Mouse (Mus musculus): ENCODE results near the gene Baiap2l1. TPM values are rescaled to one million over a fixed set of nuclear protein-coding genes. Genes with fewer than 3 reads are reported as not detected.

Baiap2l1 gene
- total RNA-seq, 4 experiments from 2014 or later = 0.61 to 1.3 (median 0.89) TPM

DNA sequence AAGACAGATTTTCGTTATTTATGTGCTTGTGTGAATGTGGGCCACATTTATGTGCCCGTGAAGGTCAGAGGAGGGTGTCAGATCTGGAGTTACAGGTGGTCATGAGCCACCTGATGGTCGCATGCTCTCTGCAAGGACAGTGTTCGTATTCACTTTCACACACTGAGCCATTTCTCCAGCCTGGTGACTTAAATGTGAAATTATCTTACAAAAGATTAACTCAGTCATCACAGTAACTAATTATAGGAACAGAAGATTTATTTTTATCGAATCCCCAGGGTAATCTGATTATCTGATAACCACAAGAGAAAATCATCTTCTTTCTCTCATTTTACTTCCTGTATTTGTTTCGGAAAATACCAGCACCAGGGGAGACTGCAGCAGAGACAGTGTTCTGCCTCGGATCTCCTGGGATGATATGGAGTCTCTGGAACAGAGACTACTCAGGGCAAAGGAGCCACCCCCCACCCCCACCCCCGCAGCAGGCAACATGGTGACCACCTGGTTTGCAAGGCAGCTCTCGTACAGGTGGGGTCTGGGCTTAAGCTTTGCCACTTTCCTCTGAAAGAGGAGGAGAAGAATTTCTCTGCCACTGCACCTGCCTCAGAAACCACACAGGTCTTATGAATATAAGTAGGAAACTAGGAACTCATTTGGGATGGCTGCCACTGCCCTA is 71.2 kb downstream of the Baiap2l1 start:
- no peak for DNase-seq (ENCODE audit: low spot score in 2 of 2)

DNA sequence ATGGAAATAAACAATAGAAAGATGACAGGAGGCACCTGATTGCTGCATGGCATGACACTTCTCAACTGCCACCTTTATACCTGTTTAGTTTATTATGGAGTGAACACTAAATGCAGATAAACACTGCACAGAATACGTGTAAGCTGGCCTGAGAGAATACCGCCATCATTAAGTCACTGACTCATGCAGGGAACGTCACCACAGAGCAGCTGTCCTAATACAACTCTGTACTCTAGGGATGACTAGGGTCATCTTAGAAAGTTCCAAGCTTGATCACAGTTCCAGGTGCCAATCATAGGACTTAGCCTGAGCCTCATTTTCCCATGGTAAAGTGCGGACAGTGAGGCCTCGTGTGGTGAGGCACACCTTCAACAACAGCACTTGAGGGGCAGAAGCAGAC is 73.3 kb downstream of the Baiap2l1 start:
- no peak for DNase-seq (ENCODE audit: low spot score in 2 of 2)

DNA sequence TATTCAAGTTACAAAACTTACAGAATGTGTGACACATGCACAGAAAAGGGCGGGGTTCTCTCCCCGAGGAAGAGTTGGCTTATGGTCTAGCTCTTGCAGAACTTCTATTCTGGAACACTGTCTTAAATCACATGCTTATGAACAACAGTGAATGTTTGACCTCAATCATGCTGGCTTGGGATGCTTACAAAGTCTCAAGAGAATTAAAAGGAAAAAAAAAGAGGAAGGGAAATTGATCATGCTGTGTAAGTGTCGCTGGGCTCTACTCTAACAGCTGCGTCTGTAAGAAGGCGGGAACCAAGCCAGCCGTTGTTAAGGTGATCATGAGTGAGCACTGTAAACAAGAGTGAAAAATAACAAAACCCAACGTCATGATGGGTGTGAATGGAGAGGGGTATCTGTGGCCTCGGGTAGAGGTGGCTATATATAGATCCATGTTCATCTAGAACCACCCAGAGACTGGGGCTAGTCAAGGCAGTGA is 74.3 kb downstream of the Baiap2l1 start:
- DNase-seq (ENCODE audit: low spot score in 2 of 2) = no peak

DNA sequence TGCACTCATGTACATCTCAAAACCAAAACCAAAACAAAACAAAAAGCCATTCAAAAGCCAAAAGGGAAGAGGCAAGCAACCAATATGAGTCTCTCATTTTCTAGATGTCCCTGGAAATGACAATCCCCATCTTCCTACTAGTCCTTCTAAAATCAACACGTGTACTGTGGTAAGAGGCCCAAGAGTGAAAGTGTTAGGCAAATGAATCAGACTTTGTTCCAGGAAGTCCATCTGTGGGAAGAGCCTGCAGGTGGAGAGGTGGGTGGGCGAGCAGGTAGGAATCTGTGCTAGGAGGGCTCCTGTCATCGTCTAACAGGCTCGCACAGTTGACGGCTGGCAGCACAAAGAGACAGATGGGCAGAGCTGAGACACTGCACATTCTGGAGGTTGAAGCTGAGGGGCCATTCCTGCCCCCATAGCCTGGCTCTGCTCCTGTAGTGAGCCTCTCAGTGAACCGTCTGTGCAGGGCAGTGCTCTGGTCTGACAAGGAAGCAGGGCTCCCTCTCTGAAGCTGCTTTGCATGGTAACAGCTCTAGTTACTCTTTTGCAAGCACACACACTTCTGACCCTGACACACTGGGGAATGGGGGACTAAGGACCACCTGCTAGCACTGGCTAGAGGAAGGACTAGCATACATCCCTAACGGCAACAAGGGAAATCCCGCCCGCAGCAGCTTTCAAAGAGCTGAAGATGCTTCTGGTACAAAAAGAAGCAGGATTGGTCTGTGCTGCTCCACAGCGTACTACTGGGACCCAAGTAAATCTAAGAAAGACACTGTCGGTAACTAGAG is 75.2 kb downstream of the Baiap2l1 start:
- DNase-seq (ENCODE audit: low spot score in 2 of 2) = no peak

DNA sequence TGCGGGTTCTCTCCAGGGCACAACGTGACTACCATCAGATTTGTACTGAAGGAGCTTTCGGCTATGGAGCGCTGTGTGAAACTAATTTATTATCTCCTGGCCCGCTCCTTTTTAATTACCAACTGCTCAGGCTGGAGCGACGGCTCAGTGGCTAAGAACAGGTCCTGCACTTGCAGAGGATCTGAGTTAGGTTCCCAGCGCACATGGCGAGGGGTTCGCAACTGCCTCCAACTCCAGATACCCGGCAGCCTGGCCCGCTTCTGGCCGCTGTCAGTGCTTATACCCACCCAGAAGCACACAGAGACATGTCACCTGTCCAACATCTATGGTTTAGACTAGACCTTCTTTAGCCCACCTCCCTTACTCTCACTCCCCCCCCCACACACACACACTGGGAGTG is 78.0 kb downstream of the Baiap2l1 start:
- no peak for DNase-seq (ENCODE audit: low spot score in 2 of 2)

DNA sequence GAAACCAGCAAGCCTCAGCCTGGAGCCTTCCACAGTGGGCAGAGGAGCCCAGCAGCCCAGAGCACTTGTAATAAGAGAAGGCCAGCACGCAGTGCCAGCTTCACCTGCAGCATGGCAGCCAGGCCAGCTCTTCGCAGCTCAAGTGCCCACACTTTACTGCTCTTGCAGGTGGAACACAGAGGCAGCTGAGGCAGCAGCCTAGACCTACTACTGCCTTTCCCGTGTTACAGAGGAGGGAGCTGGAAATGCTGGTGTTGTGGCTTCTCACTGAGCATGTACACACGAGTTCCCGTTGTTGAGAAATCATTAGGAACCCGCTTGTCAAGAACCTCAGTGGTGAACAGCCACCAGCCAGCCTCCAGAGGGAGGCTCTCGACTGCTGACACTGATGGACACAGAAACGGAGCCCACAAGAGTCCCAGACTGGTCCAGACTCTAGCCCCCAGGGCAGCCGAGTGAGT is 78.8 kb downstream of the Baiap2l1 start:
- no peak for DNase-seq (ENCODE audit: low spot score in 2 of 2)

DNA sequence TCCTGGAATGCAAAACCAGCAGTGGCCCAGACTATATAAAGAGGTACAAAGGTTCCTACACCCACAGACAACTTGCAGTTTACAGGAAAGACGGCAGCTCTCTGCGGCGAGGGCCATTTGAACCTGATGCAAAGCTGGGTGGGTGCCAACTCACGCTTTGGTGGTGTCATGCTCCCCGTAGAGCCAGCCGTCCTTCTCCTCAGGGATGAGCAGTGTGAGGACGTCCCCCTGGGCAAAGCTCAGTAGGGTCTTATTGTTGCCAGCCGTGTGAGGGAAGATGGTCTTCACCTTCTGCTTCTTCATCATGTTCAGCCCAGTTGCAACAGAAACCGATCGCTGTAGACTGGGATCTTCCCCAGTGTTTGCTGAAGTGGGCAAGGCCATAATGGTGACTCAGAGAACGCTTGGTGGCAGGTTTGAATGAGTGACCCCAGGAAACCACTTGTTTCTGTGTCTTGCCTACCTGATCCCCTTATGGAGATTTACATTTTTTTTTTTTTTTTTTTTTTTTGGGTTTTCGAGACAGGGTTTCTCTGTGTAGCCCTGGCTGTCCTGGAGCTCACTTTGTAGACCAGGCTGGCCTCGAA is 79.4 kb downstream of the Baiap2l1 start:
- DNase-seq (ENCODE audit: low spot score in 2 of 2) = no peak

DNA sequence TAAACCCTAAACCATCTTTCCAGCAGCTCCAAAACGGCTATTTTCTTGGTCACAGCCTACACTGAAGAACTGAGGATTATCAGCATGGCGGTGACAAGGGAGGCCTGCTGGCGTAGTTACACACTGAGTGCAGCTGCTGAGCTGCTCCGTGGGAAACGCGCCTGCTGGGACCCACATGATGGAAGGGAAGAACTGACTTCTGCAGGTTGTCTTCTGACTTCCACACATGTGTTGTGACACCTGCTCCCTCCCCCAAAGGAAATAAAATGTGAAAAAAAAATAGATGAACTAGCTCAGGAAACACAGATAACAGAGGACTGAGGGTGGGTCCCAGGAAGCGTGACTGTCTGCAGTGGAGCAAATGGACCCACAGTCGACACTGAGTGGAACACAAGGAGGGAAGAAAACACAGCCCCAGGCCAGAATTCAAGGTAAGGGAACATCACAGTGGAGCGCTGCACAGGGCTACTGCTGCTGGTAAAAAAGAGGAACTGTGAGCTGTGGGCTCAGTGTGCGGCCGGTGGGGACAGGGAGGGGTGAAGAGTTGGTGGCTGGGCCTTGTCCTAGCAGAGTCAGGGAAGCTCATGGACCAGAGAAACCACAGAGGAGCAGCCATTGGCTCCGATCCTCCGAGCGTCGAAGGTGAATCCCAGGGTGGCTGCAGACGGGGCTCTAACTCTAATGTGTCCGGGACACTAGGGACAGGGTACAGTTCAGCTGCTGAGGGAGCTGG is 80.8 kb downstream of the Baiap2l1 start:
- DNase-seq (ENCODE audit: low spot score in 2 of 2) = no peak

DNA sequence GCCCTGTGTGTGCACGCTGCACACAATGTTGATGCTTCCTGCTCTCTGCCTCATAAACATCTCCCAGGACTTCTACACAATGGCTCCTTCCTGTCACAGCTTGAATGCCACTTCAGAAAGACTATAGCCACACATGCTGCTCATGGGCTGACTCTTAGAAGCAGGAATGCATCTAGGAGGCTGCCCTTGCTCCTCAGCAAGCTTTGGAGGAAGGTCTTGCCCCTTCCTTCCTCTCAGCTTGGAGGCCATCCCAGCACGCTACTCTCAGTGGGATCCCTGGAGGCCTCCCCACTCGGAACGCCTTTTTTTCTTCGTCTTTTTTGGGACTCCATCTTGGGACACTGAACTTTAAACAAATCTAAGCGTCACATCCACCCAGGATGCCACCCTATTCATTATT is 83.0 kb downstream of the Baiap2l1 start:
- DNase-seq (ENCODE audit: low spot score in 2 of 2) = no peak

DNA sequence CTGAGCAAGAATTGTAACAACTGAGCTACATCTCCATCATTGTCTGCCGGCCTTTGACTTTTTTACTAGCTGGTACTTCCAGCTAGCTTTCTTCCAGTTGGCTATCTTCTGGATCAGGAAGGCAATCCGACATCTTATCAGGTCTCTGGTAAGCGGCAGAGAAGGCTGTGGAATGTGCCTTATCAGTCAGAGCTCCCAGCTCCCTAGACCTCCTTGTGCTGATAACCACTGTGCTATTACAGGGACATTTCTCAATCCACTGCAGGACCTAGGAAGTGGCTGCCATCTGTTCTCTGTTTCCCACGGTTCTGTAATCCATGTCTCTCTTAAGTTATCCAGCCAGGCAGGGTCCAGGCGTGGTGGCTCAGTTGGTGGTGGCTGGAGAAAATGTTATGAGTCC is 86.1 kb downstream of the Baiap2l1 start:
- no peak for DNase-seq (ENCODE audit: low spot score in 2 of 2)

DNA sequence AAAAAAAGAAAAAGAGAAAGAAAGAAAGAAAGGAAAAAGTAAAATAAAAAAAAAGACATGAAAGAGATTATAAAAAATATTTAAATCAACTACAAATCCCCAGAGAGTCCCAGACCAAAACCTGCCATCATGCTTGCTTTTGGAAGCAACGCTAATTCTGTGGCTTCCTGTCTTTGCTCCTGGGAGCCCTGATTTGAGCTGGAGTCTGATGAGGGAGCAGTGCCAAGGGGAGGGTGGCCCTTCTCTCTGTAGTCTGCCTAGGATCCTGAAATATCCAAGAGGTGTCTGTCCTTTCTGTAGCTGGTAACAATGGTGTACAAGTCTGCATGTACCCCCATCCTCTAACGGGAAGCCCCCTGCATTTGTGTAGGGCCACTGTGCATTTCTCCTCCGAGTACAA is 86.8 kb downstream of the Baiap2l1 start:
- no peak for DNase-seq (ENCODE audit: low spot score in 2 of 2)

DNA sequence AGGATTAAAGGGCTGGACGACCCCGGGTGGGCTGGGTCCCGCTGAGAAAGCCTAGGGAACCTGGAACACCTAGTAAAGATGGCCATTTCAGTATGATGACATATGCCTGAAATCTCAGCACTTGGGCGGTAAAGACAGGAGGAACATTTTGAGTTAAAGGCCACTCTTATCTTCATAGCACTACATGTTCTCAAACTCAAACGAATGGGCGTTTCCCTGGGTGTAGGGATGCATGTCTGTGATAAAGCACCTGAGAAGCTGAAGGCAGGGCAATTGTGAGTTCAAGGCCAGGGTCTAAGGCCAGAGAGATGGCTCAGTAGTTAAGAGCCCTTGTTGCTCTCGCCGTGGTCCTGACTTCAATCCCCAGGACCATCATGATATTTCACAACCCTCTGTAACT is 87.5 kb downstream of the Baiap2l1 start:
- no peak for DNase-seq (ENCODE audit: low spot score in 2 of 2)

DNA sequence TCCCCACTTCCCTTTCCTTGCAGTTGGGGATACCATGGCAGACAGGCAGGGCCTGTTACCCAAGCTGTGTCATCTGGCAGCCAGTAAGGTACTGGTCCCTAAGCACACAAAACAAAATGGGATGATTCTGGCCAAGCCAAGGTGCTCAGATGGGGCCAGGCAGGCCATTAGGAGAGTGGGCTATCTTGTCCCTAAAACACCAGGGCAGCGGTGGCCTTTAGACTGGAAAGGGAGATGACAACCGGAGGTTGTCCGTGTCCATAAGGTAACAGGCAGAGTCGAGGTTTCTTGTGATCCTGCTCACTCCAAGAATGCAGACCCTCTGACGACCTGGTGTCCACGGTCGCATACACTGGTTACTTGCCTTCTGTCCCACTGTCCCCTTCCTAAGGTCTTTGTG is 88.0 kb downstream of the Baiap2l1 start:
- no peak for DNase-seq (ENCODE audit: low spot score in 2 of 2)

DNA sequence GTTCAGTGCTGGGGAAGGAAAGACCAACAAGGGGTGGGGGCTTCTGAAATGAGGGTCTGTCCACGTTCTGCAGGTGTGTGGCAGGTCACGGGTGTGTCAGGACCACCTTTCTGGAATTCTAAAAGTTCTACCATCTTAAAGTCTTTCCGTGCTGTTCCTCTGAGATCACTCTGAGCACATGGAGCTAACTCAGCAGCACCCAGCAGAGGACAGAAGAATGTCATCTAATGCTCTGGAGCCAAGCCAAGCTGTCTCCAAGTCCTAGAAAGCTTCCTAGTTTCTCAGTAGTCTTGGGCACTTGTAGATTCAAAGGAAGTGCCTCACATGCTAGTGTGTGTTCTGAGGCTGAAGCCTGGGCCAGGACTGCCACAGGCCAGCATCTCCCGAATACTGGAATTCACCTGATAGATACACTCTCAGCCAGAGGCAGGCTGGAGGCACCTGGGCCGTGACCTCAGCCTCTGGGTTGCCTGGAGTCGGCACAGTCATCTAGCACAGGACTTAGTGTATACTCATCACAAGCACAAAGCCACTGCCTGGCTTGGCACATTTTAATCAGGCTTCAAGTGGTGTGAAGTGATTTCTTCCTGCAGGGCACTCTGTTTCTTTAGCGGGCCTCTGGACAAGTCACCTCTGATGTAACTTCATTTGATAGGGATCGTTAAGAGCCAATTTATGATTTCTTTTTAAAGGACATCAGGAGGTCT is 90.2 kb downstream of the Baiap2l1 start:
- DNase-seq (ENCODE audit: low spot score in 2 of 2) = no peak

DNA sequence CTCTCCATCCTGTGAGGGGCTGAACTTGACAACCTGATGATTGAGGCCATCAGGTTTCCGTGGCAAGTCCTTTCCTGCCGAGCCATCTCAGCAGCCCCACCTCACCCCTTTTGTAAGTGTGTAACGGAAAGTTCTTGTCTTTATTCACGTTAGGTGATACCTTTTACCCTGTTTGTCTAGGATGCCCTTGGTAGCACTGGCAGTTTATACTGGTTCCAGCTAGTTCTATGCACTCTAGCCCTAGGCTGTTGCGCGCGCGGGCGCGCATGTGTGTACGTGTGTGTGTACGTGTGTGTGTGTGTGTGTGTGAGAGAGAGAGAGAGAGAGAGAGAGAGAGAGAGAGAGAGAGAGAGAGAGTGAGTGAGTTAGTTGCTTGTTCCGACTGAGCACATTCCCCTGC is 94.4 kb downstream of the Baiap2l1 start:
- no peak for DNase-seq (ENCODE audit: low spot score in 2 of 2)

DNA sequence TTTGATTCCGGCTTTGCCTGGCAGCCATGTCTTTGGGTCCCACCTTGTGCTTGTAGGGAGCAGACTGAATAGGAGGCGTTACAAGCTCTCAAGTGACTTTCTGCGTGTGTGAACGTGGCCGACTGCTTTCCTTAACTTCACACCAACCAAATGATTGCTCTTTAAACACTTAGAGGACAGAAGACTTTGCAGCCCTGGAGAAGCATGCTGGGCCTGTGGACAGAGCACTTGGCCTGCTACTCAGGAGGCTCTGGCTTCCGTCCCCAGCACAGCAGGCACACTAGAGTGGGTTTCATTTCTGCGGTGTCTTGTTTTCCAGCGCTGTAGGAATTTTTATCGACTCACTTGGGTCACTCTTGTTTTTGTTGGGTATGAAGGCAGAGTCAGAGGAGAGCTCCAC is 94.8 kb downstream of the Baiap2l1 start:
- no peak for DNase-seq (ENCODE audit: low spot score in 2 of 2)

DNA sequence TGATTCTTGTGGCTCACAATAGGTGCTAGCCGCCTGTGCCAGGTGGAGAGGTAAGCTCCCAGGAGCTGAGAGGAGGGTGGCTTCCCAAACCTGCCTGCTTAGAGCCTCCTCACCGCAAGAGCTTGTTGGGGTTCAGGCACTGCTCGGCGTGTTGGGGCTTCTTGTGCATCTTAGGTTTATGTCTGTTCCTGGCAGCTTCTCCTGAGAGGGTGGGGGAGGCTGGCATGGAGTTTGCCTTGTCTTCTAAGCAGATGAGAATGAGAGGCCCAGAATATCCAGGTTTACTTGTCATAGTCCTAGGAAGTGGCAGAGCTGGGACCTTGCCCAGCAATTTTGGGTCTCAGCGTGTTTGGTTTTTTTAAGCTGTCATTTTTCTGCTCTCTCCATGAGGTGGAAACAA is 96.1 kb downstream of the Baiap2l1 start:
- no peak for DNase-seq (ENCODE audit: low spot score in 2 of 2)

DNA sequence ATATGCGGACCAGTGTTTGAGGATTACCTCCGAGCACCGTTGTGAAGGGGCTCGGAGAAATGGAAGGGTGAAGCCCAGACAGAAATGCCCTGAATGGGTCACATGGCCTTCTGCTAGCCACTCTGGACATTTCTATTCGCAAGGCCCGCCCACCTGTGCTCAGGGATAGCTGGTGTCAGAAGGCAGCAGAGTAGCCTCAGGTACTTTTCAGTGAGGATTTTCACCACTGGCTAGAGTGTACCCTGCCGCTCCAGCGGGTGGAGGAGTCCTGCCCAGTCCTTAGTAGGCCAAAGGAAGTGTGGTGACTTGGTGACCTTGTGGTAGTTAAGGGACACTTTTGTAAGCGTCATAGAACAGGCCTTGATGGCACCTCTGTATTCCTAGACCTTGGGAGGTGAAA is 96.6 kb downstream of the Baiap2l1 start:
- no peak for DNase-seq (ENCODE audit: low spot score in 2 of 2)

DNA sequence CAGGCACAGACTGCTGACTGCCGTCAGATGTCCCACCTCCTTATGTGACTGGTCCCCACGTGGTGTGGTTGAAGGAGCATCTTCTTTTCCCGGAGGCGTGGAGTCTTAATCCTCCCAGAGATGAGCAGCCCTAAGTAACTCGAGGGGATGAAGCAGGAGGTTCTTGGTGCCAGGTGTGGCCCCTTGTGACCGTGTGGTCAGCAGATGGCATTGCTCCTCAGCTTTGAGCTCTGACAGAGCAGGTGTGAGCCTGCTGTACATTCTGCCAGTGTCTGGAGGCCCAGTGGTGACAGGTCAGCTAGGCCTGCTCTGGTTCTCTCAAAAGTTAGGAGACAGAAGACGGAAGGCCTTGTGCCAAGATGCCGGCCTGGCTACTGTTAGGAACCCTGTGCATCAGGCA is 97.4 kb downstream of the Baiap2l1 start:
- DNase-seq (ENCODE audit: low spot score in 2 of 2) = no peak

DNA sequence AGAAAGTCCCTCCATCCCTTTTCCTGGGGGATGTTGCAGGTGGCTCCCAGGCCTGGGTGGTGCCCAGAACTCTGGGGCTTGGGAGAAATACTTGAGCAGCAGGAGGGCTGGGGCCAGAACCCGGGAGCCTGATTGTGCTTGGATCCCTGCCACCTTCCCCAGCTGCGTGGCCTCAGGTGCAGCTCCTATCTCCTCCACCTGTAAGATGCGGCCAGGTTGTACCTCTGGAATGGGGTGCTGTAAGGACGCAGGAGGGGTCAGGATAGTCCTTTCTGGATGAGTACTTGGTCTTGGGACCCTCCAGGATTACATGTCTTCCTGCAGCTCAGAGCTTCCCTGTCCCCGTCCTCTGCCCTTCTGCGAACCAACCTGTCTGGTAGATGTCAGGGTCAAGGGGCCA is 98.7 kb downstream of the Baiap2l1 start:
- no peak for DNase-seq (ENCODE audit: low spot score in 2 of 2)

DNA sequence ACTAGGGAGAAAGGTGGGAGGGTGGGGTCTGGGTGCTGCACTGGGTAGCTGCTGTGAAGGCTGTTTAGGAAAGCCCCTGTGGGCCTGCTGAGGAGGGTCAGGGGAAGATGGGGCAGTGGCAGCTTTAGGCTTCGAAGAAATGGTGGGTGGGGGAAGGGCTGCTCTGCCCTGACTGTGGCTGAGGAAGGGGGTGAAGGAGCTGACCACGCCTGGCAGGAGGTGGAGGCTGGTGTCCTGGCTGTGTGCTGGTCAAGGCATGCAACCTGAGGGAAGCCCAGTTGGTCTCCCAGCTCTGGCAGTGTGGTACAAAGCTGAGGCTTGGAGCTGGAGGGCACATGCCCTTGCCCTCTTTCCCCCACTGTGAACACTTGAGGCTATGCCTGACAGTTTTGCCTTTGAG is 99.2 kb downstream of the Baiap2l1 start:
- no peak for DNase-seq (ENCODE audit: low spot score in 2 of 2)
